Mouse (Mus musculus) liver, embryonic 11.5 days (tissue): ENCODE measurements at regions not wholly inside any gene's neighbourhood (a gene's known extent, or its start where the extent isn't known, plus 50 kb on each side); places are given as distances from the start of the nearest gene placed in this dataset.
"Not testable (repeated sequence)": the region's sequence is repeated elsewhere in the genome, so short reads cannot be mapped to it uniquely, and the experiment has no call there.

ENCODE experiments used
- ATAC-seq: fragments of 200-750 bp; cut with Nextera tagmentation; replicated peaks from 2 replicates; pipeline ENCODE4 v1.8.0; 2017; ENCODE audit warnings: moderate number of reproducible peaks, mild to moderate bottlenecking, moderate TSS enrichment, moderate library complexity; ENCODE audit not compliant: low FRiP score
- DNase-seq: peaks from one replicate; pipeline ENCODE4 v3.0.0-alpha.2; 2017; ENCODE audit warnings: low spot score
- H3K27ac ChIP-seq: fragments of 300-500 bp; sonication (generic); 2 replicates; pipeline ENCODE4 v1.5.1; 2014; ENCODE audit warnings: mild to moderate bottlenecking, low read depth, low read length, control low read depth
- H3K27me3 ChIP-seq: fragments of 300-500 bp; sonication (generic); replicated peaks from 2 replicates; pipeline ENCODE4 v1.6.1; 2014; ENCODE audit warnings: low read length, mixed read lengths; ENCODE audit not compliant: control insufficient read depth, insufficient read depth
- H3K36me3 ChIP-seq: fragments of 300-500 bp; sonication (generic); 2 replicates; pipeline ENCODE4 v1.6.1; 2014; ENCODE audit warnings: mild to moderate bottlenecking, low read length, moderate library complexity, mixed read lengths; ENCODE audit not compliant: control insufficient read depth, insufficient read depth
- H3K4me1 ChIP-seq: fragments of 300-500 bp; sonication (generic); replicated peaks from 2 replicates; pipeline ENCODE4 v1.6.1; 2014; ENCODE audit warnings: low read length, mixed read lengths; ENCODE audit not compliant: control insufficient read depth, insufficient read depth
- H3K4me2 ChIP-seq: fragments of 300-500 bp; sonication (generic); 2 replicates; pipeline ENCODE4 v1.6.1; 2014; ENCODE audit warnings: mild to moderate bottlenecking, control low read depth, moderate library complexity
- H3K4me3 ChIP-seq: fragments of 300-500 bp; sonication (generic); 2 replicates; pipeline ENCODE4 v1.5.1; 2014; ENCODE audit warnings: low read depth, low read length, control low read depth
- H3K9ac ChIP-seq: fragments of 300-500 bp; sonication (generic); 2 replicates; pipeline ENCODE4 v1.6.1; 2014; ENCODE audit warnings: low read depth, low read length, control low read depth
- H3K9me3 ChIP-seq: fragments of 300-500 bp; sonication (generic); 2 replicates; pipeline ENCODE4 v1.6.1; 2016; ENCODE audit warnings: low read length, inconsistent platforms, mixed read lengths; ENCODE audit not compliant: control insufficient read depth
- WGBS: fragments of 180-500 bp; shearing (Covaris S2); extraction: QIAGEN DNeasy Blood & Tissue Kit; methylation state at CpG from one replicate; pipeline ENCODE4 v1.1.7; 2014; 5-methylcytosine and 5-hydroxymethylcytosine counted together

DNA sequence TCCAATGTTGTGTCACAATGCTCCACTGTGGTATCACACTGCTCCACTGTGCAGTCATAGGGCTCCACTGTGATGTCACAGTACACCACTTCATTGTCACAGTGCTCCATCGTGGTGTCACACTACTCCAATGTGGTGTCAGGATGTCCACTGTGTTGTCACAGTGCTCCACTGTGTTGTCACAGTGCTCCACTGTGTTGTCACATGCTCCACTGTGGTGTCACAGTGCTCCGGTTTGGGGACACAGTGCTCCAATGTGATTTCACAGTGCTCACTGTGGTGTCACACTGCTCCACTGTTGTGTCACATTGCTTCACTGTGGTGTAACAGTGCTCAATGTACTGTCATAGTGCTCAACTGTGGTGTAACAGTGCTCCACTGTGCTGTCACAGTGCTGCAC lies 108.1 kb upstream of the Scaf8 start:
- no peak overlapping the region for H3K27ac ChIP-seq
- DNase-seq = no peak
- no peak overlapping the region for H3K4me3 ChIP-seq
- ATAC-seq = 0 out of 2 replicates have a peak, but pooled peaks have one; percentile 15
- no peaks in the 10 kb centered on the region for H3K27me3 ChIP-seq
- H3K9ac ChIP-seq = no peak overlapping the region
- no peaks in the 10 kb centered on the region for H3K4me1 ChIP-seq
- peaks cover 60% of the 10 kb centered on the region for H3K9me3 ChIP-seq
- no peak overlapping the region for H3K4me2 ChIP-seq
- 69% methylated on average over 2 of the region's 2 CpGs for WGBS
- no peaks in the 10 kb centered on the region; the same call in 1 of the 2 replicates for H3K36me3 ChIP-seq

GRCm38 (mm10) chr17:3007234-3007633 lies 107.5 kb upstream of the Scaf8 start:
- Histone ChIP-seq H3K27ac (no peak overlapping the region), H3K4me3 (no peak overlapping the region), H3K36me3 (no peaks in the 10 kb centered on the region; the same call in 1 of the 2 replicates), H3K4me2 (no peak overlapping the region), H3K27me3 (no peaks in the 10 kb centered on the region), H3K9me3 (peaks cover 64% of the 10 kb centered on the region), H3K4me1 (no peaks in the 10 kb centered on the region), H3K9ac (no peak overlapping the region)
- 68% methylated on average over 2 of the region's 2 CpGs for WGBS
- ATAC-seq = 0 out of 2 replicates have a peak, but pooled peaks have one; percentile 14
- DNase-seq = no peak

DNA sequence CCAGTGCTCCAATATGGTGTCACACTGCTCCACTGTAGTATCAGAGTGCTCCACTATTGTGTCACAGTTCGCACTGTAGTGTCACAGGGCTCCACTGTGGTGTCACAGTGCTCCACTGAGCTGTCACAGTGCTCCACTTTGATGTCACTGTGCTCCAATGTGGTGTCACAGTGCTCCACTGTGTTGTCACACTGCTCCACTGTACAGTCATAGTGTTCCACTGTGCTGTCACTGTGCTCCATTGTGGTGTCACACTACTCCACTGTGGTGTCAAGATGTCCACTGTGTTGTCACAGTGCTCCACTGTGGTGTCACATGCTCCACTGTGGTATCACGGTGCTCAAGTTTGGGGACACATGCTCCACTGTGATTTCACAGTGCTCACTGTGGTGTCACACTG lies 104.8 kb upstream of the Scaf8 start:
- no peaks in the 10 kb centered on the region; the same call in 1 of the 2 replicates for H3K36me3 ChIP-seq
- H3K9ac ChIP-seq = no peak overlapping the region
- H3K4me3 ChIP-seq = no peak overlapping the region
- peaks cover 78% of the 10 kb centered on the region for H3K9me3 ChIP-seq
- ATAC-seq (no peak), DNase-seq (no peak)
- H3K27me3 ChIP-seq = no peaks in the 10 kb centered on the region
- no peak overlapping the region for H3K4me2 ChIP-seq
- no peaks in the 10 kb centered on the region for H3K4me1 ChIP-seq
- no peak overlapping the region for H3K27ac ChIP-seq
- 66% methylated on average over 2 of the region's 2 CpGs for WGBS

GRCm38 (mm10) chr17:3012045-3012444 lies 102.7 kb upstream of the Scaf8 start:
- H3K9me3 ChIP-seq = peaks cover 88% of the 10 kb centered on the region
- no peak overlapping the region for H3K4me2 ChIP-seq
- no peaks in the 10 kb centered on the region for H3K27me3 ChIP-seq
- H3K36me3 ChIP-seq = no peaks in the 10 kb centered on the region; the same call in 1 of the 2 replicates
- ATAC-seq (no peak), DNase-seq (no peak)
- H3K27ac ChIP-seq = no peak overlapping the region
- no peak overlapping the region for H3K4me3 ChIP-seq
- H3K4me1 ChIP-seq = no peaks in the 10 kb centered on the region
- 50% methylated on average over 1 of the region's 1 CpGs for WGBS
- H3K9ac ChIP-seq = no peak overlapping the region

DNA sequence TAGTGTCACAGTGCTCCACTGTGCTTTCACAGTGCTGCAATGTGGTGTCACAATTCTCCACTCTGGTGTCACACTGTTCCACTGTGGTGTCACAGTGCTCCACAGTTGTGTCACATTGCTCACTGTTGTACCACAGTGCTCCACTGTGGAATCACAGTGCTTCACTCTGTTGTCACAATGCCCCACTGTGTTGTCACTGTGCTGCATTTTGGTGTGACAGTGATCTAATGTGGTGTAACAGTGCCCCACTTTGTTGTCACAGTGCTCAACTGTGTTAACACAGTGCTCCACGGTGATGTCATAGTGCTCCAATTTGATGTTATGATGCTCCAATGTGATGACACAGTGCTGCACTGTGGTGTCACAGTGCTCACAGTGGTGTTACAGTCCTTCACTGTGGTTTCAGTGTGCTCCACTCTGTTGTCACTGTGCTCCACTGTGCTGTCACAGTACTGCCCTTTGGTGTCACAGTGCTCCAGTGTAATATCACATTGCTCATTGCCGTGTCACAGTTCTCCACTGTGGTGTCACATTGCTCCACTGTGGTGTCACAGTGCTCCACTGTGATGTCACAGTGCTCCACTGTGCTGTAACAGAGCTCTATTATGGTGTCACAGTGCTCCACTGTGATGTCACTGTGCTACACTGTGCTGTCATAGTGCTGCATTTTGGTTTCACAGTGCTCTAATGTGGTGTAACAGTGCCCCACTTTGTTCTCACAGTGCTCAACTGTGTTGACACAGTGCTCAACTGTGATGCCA lies 95.0 kb upstream of the Scaf8 start:
- Histone ChIP-seq H3K27ac (no peak overlapping the region), H3K9ac (no peak overlapping the region), H3K9me3 (peaks cover 64% of the 10 kb centered on the region), H3K4me1 (no peaks in the 10 kb centered on the region), H3K36me3 (no peaks in the 10 kb centered on the region), H3K4me2 (no peak overlapping the region), H3K27me3 (no peaks in the 10 kb centered on the region), H3K4me3 (no peak overlapping the region)
- 86% methylated on average over 2 of the region's 2 CpGs for WGBS
- peak; percentile 25 for DNase-seq
- ATAC-seq = no peak; the same call in 1 of the 2 replicates

GRCm38 (mm10) chr17:3020406-3020805 lies 94.4 kb upstream of the Scaf8 start:
- H3K9me3 ChIP-seq = peaks cover 62% of the 10 kb centered on the region
- H3K9ac ChIP-seq = no peak overlapping the region
- H3K36me3 ChIP-seq = no peaks in the 10 kb centered on the region
- WGBS = 77% methylated on average over 1 of the region's 1 CpGs
- no peak overlapping the region for H3K27ac ChIP-seq
- H3K4me2 ChIP-seq = no peak overlapping the region
- no peak for DNase-seq
- no peaks in the 10 kb centered on the region for H3K4me1 ChIP-seq
- H3K4me3 ChIP-seq = no peak overlapping the region
- H3K27me3 ChIP-seq = no peaks in the 10 kb centered on the region
- ATAC-seq = peak; percentile 53; the same call in 1 of the 2 replicates

- H3K4me3 ChIP-seq = no peak overlapping the region
- ATAC-seq = peak; percentile 40; the same call in 1 of the 2 replicates
- H3K27ac ChIP-seq = no peak overlapping the region
- no peaks in the 10 kb centered on the region for H3K4me1 ChIP-seq
- peaks cover 47% of the 10 kb centered on the region for H3K9me3 ChIP-seq
- no peak overlapping the region for H3K4me2 ChIP-seq
- no peaks in the 10 kb centered on the region for H3K27me3 ChIP-seq
- no peaks in the 10 kb centered on the region for H3K36me3 ChIP-seq
- WGBS = 84% methylated on average over 4 of the region's 5 CpGs
- peak; percentile 10 for DNase-seq
- no peak overlapping the region for H3K9ac ChIP-seq
These were observed 92.4 kb upstream of the Scaf8 start for GRCm38 (mm10) chr17:3022245-3022935.

DNA sequence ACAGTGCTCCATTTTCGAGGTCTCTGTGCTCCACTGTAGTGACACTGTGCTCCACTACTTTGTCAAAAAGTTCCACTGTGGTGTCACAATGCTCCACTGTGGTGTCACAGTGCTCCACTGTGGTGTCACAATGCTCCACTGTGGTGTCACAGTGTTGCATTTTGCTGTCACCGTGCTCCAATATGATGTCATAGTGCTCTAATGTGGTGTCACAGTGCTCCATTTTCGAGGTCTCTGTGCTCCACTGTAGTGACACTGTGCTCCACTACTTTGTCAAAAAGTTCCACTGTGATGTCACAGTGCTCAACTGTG lies 91.9 kb upstream of the Scaf8 start:
- H3K9me3 ChIP-seq = peaks cover 42% of the 10 kb centered on the region
- not testable (repeated sequence) for H3K4me3 ChIP-seq, H3K36me3 ChIP-seq, DNase-seq, H3K27ac ChIP-seq, H3K4me2 ChIP-seq, H3K4me1 ChIP-seq, H3K9ac ChIP-seq, H3K27me3 ChIP-seq
- peak; percentile 48; the same call in 1 of the 2 replicates for ATAC-seq
- 39% methylated on average over 2 of the region's 3 CpGs for WGBS

- DNase-seq = peak; percentile 28
- H3K4me1 ChIP-seq = no peaks in the 10 kb centered on the region
- WGBS = 93% methylated on average over 1 of the region's 1 CpGs
These were observed 91.3 kb upstream of the Scaf8 start for GRCm38 (mm10) chr17:3023426-3023825.

More at GRCm38 (mm10) chr17:3023426-3023825, 91.3 kb upstream of the Scaf8 start:
- H3K27ac ChIP-seq = no peak overlapping the region
- H3K36me3 ChIP-seq = no peaks in the 10 kb centered on the region
- H3K27me3 ChIP-seq = no peaks in the 10 kb centered on the region
- no peak overlapping the region for H3K4me2 ChIP-seq
- ATAC-seq = no peak
- H3K9me3 ChIP-seq = peaks cover 41% of the 10 kb centered on the region
- H3K9ac ChIP-seq = no peak overlapping the region
- no peak overlapping the region for H3K4me3 ChIP-seq
